Mouse (Mus musculus): ENCODE measurements around the gene Lif. TPM values are rescaled to one million over a fixed set of nuclear protein-coding genes. Genes with fewer than 3 reads are reported as not detected.
A peak's percentile ranks its signal among the peaks of the same experiment; 100 is the strongest.

Lif gene
- polyA plus RNA-seq, 1 experiment from 2014 or later = 0.21 TPM

DNA sequence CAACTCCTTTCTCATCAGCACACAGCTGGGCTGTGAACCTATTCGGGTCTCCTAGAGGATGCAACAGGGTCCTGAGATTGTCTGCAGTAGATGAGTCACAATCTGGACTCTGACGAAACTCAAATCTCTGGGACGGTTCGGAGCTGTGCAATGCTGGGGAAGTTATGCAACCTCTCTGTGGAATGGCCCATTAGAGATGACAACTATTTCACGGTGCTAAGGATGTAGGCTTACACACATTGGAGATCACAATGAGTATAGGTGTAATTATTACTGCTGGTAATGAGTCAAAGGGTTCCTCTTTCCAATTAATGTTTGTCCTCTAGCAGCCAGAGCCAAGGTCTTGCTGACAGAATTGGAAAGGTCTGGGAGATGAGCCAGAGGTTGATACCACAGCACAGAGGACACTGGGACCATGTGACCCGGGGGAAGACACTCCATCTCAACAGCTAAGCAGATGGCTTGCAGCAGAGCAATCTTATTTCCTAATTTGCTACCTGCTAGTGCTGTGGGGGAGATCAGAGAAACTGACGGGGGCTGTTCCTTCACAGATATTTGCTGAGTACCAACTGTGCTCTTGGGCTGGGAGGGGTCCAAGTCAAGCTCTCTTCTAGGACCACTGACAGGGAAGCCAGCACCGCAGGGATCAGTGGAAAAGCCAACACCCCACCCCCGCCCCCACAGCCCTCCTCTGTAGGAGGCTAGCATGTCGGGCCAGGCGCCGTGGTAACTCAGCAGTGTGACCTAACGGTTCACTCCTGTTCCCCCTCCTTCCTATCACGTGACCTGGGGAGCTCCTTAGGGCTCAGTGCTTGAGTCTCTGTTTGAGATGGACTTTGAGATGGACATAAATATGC is 37.4 kb downstream of the Lif start:
- H3K36me3 ChIP-seq = no peaks in the 10 kb centered on the region
- H3K9me3 ChIP-seq = no peaks in the 10 kb centered on the region
- WGBS = 32% methylated on average over 14 of the region's 14 CpGs
- H3K4me1 ChIP-seq = peaks cover 71% of the 10 kb centered on the region
- no peak for DNase-seq (ENCODE audit: low spot score)
- H3K27me3 ChIP-seq (ENCODE audit: insufficient read depth, poor library complexity, severe bottlenecking) = peaks cover 26% of the 10 kb centered on the region
- H3K27ac ChIP-seq = peak overlapping the region; percentile 31; the same call in 1 of the 2 replicates
- no peak overlapping the region for H3K4me3 ChIP-seq

DNA sequence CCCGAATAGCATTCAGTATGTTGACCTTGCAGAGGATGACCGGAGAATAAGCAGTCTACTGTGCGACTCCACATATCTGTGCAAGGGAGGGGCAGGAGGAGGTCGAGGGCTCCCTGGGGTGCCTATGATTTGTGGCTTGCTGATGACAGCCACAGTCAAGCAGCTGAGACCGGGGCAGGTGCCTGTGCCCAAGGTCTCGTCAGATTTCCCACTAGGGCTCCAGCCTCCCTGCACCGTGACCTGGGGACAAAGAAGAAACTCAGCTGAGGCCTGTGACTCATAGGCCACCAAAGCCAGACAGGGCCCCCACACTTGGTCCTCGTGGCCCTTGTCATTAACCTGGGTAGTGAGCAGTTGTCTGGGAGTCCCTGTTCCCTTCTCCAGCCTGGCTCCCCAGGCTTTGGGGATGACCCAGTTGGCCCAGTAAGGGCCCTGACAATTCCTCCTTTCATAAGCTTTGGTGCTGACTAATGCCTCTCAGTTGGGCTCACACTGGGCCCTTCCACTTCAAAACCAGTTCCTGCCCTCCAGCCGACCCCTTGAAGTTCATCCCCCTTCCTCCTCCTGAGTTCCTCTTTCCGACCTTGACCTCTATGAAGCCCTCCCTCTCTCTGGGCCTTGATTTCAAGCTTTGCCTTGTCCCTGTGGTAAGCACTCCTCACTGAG is 39.4 kb downstream of the Lif start:
- peaks cover 72% of the 10 kb centered on the region for H3K4me1 ChIP-seq
- no peaks in the 10 kb centered on the region for H3K36me3 ChIP-seq
- peak overlapping the region; percentile 75; the same call in 1 of the 2 replicates for H3K27ac ChIP-seq
- DNase-seq (ENCODE audit: low spot score) = no peak
- H3K4me3 ChIP-seq = no peak overlapping the region
- no peaks in the 10 kb centered on the region for H3K9me3 ChIP-seq
- WGBS = 55% methylated on average over 10 of the region's 10 CpGs
- peaks cover 21% of the 10 kb centered on the region for H3K27me3 ChIP-seq (ENCODE audit: insufficient read depth, poor library complexity, severe bottlenecking)

DNA sequence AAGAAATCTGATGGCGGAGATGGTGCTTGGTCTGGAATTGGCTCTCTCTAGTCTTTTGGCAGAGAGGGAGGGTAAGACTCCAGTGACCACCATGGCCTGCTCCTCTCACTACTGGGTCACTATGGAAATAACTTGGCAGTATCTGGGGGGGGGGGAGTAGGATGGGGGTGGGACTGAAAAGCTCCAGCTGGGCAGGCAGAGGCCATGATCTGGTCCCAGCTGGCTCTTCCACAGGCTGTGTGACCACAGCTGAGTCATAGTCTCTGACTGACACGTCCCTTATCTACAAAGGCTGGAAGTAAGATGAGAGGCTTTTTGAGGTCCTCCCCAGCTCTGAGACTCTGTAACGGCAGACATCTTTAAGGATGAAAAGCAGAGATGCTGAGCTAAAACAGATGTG is 40.4 kb downstream of the Lif start:
- no peak for DNase-seq (ENCODE audit: low spot score)
- Histone ChIP-seq H3K36me3 (no peaks in the 10 kb centered on the region), H3K4me1 (peaks cover 70% of the 10 kb centered on the region), H3K4me3 (no peak overlapping the region), H3K27me3 (ENCODE audit: insufficient read depth, poor library complexity, severe bottlenecking) (peaks cover 30% of the 10 kb centered on the region), H3K9me3 (no peaks in the 10 kb centered on the region), H3K27ac (no peak overlapping the region)
- 37% methylated on average over 3 of the region's 3 CpGs for WGBS

DNA sequence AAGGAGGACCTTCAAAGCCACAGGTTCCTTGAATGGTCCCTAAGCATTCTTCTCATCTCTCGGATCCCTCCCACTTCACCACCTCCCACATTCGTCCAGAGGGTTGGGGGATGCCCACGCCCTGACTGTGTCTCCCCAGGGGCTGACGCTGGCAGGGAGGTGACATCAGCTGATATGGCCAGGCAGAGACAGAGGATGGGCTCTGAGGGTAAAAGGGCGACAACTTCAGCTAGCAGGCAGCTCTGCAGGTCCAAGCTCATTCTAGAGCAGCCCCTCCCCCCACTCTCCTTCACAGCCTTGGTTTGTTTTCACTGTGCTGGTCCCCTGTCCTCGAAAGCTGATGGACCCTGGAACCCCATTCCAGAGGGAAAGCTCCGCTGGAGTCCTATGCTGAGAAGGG is 41.3 kb downstream of the Lif start:
- H3K4me3 ChIP-seq = peak overlapping the region; percentile 22
- peak overlapping the region; percentile 84 for H3K27ac ChIP-seq
- no peaks in the 10 kb centered on the region for H3K9me3 ChIP-seq
- H3K36me3 ChIP-seq = no peaks in the 10 kb centered on the region
- peaks cover 70% of the 10 kb centered on the region for H3K4me1 ChIP-seq
- no peak for DNase-seq (ENCODE audit: low spot score)
- WGBS = 17% methylated on average over 7 of the region's 7 CpGs
- H3K27me3 ChIP-seq (ENCODE audit: insufficient read depth, poor library complexity, severe bottlenecking) = peaks cover 24% of the 10 kb centered on the region

DNA sequence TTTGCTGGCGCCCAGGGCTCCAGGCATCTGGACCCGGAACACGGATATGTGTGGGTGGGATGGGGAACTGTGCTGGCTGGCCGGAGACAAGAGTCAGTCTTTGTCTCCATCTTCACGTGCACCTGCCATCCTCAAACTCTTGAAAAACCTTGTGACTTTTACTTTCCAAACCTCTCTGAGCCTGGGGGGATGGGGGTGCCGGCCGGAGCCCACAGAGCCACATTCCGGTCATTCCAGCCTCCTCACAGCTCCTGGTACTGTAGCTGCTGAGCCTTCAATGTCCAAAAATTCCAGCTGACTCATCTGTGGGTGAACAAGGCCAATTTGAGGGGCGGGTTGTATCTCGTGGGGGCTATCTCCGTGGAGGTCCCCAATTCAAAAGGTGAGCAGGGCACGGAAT is 41.8 kb downstream of the Lif start:
- Histone ChIP-seq H3K4me1 (peaks cover 64% of the 10 kb centered on the region), H3K9me3 (no peaks in the 10 kb centered on the region), H3K36me3 (no peaks in the 10 kb centered on the region), H3K27ac (peak overlapping the region; percentile 84), H3K4me3 (no peak overlapping the region), H3K27me3 (ENCODE audit: insufficient read depth, poor library complexity, severe bottlenecking) (peaks cover 18% of the 10 kb centered on the region)
- WGBS = 22% methylated on average over 12 of the region's 12 CpGs
- no peak for DNase-seq (ENCODE audit: low spot score)

DNA sequence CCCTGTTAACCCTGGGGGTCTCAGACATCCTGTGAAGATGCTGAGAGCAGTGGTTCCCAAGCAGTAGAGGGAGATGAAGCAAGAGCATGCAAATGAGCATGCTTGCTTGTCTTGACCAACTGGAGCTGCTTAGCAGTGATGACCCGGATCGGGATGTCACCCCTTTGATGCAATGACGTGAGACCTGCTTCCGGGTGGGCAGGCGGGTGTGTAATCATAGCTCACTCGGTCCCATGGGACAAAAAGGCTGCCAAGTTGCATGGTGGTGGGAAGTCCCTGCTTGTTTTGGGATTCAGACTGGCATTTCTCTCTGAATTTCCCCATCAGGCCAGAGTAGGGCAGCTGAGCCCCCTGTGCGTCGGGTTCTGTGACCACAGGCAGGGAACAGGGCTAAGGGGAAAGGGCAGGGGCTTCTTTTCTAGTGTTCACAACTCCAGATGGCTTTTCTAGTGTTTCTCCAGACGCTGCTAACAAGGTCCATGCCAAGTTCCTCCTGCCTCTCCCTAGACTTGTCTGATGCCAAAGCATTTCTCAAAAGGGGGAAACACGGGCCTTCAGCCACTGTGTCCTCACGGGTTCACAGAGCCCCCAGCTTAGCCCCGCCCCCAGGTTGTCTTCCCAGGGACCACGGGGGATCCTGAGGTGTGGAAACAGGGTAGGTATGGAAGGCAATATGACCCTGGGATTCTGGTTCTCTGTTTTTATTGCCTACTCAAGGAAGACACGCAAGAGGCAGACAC is 42.5 kb downstream of the Lif start:
- Histone ChIP-seq H3K27me3 (ENCODE audit: insufficient read depth, poor library complexity, severe bottlenecking) (peaks cover 11% of the 10 kb centered on the region; the same call in 1 of the 2 replicates), H3K27ac (peak overlapping the region; percentile 84), H3K4me3 (no peak overlapping the region), H3K9me3 (no peaks in the 10 kb centered on the region), H3K4me1 (peaks cover 59% of the 10 kb centered on the region), H3K36me3 (no peaks in the 10 kb centered on the region)
- DNase-seq (ENCODE audit: low spot score) = no peak
- WGBS = 71% methylated on average over 14 of the region's 14 CpGs

DNA sequence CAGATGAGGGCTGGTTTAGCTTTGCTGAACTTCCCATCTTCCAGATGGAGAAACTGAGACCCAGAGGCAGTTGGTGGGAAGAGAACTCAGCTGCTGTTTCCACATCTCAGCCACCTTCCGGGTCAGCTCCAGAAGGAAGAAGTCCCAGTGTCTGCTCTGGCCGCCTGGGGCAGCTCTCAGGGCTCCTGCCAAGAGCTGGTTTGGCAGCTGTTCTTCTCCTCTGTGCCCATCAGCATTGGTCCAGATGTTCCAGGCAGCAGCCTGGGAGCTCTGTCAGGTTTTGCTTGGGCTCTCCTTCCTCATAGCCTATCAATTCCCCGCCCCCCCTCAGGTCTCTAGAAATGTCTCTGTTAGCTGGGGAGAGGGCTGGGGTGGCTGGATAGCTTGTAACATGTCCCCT is 43.3 kb downstream of the Lif start:
- WGBS = 83% methylated on average over 3 of the region's 3 CpGs
- no peak overlapping the region for H3K4me3 ChIP-seq
- no peaks in the 10 kb centered on the region for H3K36me3 ChIP-seq
- peaks cover 9% of the 10 kb centered on the region; the same call in 1 of the 2 replicates for H3K27me3 ChIP-seq (ENCODE audit: insufficient read depth, poor library complexity, severe bottlenecking)
- peaks cover 55% of the 10 kb centered on the region for H3K4me1 ChIP-seq
- no peaks in the 10 kb centered on the region for H3K9me3 ChIP-seq
- DNase-seq (ENCODE audit: low spot score) = no peak
- 0 out of 2 replicates have a peak overlapping the region, but pooled peaks have one; percentile 37 for H3K27ac ChIP-seq

DNA sequence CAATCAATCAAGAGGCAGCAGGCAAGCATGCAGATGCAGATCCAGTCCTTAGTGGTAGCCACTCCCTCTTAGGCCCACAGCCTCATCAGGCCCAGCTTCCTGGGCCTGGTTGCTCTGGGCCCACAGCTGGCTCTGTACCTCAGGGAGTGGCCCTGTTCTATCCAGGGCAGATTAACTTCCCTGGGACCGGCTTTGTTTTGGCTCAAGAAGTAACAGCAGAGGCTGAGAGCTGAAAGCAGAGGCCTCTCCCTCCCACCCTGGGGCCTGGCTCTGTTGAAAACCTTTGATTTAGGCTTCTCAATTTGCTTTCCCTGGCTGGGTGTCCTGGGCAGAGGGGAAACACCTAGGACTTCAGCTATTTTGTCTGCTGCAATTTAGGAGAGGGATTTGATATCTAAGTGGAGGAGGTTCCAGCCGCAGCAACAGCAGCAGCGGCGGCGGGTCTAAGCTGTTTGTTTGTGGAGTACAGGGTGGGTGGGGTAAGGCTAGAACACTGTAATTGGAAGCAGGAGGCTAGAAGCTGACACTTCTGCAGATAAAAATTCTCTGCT is 45.1 kb downstream of the Lif start:
- Histone ChIP-seq H3K4me3 (no peak overlapping the region), H3K4me1 (peaks cover 38% of the 10 kb centered on the region), H3K36me3 (no peaks in the 10 kb centered on the region), H3K27me3 (ENCODE audit: insufficient read depth, poor library complexity, severe bottlenecking) (peaks cover 20% of the 10 kb centered on the region; the same call in 1 of the 2 replicates), H3K27ac (peak overlapping the region; percentile 75), H3K9me3 (no peaks in the 10 kb centered on the region)
- no peak for DNase-seq (ENCODE audit: low spot score)
- WGBS = 19% methylated on average over 5 of the region's 5 CpGs

DNA sequence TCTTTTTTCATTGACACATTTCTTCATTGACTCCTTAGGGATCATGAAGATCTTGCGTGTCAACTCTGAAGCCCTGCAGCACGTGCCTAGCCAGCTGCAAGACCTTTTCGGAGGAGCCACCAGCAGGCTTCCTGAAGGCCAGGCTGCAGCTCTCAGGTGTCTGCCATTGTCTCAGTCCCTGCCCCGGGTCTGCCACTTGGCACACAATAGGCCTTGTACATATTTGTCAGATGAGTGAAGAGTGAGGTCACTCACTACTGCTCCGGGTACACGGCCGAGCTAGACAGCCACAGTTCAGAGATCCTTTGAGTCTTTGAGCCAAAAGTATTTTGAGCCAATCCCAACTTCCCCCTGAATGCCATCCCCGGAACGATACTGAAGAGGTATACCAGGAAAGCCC is 45.7 kb downstream of the Lif start:
- WGBS = 33% methylated on average over 9 of the region's 9 CpGs
- no peaks in the 10 kb centered on the region for H3K36me3 ChIP-seq
- peaks cover 26% of the 10 kb centered on the region; the same call in 1 of the 2 replicates for H3K27me3 ChIP-seq (ENCODE audit: insufficient read depth, poor library complexity, severe bottlenecking)
- H3K4me1 ChIP-seq = peaks cover 33% of the 10 kb centered on the region
- no peak for DNase-seq (ENCODE audit: low spot score)
- H3K27ac ChIP-seq = peak overlapping the region; percentile 75
- no peaks in the 10 kb centered on the region for H3K9me3 ChIP-seq
- H3K4me3 ChIP-seq = no peak overlapping the region

DNA sequence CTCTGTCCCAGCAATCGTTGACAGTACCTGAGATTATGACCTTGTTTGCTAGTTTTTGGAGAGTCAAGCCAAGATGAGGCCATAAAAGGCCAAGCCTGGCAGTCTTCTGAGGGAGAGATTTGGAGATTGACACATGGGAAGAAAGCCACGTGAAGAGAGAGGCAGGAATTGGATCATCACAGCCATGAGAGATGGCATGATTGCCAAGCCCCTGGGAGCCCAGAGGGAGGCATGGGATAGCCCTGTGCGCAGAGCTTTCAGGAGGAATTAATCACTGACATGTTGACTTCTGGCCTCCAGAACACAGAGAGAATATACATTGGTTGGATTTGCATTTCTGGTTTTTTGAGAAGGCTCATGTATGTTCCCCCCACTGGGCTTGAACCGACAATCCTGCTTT is 46.8 kb downstream of the Lif start:
- no peak overlapping the region for H3K27ac ChIP-seq
- no peak overlapping the region for H3K4me3 ChIP-seq
- DNase-seq (ENCODE audit: low spot score) = no peak
- no peaks in the 10 kb centered on the region for H3K36me3 ChIP-seq
- no peaks in the 10 kb centered on the region for H3K9me3 ChIP-seq
- WGBS = 79% methylated on average over 4 of the region's 4 CpGs
- H3K27me3 ChIP-seq (ENCODE audit: insufficient read depth, poor library complexity, severe bottlenecking) = peaks cover 26% of the 10 kb centered on the region; the same call in 1 of the 2 replicates
- H3K4me1 ChIP-seq = peaks cover 36% of the 10 kb centered on the region

DNA sequence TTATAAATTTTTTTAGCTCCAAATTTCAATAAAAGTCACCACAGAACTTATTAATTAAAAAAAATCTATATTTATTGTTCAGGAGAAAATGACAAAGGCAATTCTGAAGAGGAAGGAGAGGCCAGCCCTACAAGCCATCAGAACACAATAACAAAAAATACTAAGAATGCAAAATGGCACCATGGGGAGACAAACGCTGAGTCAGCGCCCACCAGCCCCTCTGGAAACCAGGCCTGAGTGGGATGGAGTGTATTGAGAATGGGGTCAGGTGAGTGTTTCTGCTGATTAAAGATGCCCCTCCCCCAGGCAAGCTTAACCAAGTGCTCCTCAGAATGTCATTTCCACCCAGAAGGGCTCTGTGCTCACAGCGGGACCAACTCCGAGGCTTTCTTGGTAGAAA is 47.7 kb downstream of the Lif start:
- Histone ChIP-seq H3K9me3 (no peaks in the 10 kb centered on the region), H3K4me3 (no peak overlapping the region), H3K27me3 (ENCODE audit: insufficient read depth, poor library complexity, severe bottlenecking) (peaks cover 26% of the 10 kb centered on the region; the same call in 1 of the 2 replicates), H3K27ac (no peak overlapping the region), H3K4me1 (peaks cover 34% of the 10 kb centered on the region), H3K36me3 (no peaks in the 10 kb centered on the region)
- WGBS = 80% methylated on average over 4 of the region's 4 CpGs
- no peak for DNase-seq (ENCODE audit: low spot score)

DNA sequence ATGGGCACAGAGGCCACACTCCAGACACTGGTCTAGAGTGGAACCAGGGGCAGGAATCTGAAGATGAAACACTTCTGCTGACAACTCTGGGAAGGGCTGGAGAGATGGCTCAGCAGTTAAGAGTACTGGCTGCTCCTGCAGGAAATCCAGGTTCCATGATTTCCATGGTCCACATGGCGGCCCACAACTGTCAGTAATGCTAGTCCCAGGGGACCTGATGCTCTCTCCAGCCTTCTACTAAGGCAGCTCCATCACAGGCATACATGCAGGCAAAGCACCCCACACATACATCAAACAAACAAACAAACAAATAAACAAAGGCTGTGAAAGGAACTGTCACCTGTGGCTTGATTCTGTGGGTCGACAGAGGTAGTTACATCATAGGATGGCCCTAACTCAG is 48.7 kb downstream of the Lif start:
- no peak overlapping the region for H3K27ac ChIP-seq
- no peaks in the 10 kb centered on the region for H3K36me3 ChIP-seq
- peaks cover 27% of the 10 kb centered on the region; the same call in 1 of the 2 replicates for H3K27me3 ChIP-seq (ENCODE audit: insufficient read depth, poor library complexity, severe bottlenecking)
- H3K4me3 ChIP-seq = no peak overlapping the region
- WGBS = 59% methylated on average over 2 of the region's 2 CpGs
- H3K9me3 ChIP-seq = no peaks in the 10 kb centered on the region
- H3K4me1 ChIP-seq = peaks cover 34% of the 10 kb centered on the region
- DNase-seq (ENCODE audit: low spot score) = no peak

Measured in heart, embryonic 10.5 days (tissue).